Mouse (Mus musculus): ENCODE data around the gene Dtd1. TPM values are rescaled to one million over a fixed set of nuclear protein-coding genes. Genes with fewer than 3 reads are reported as not detected.

Gene Dtd1
- polyA plus RNA-seq, 1 experiment from 2014 or later: 50.0 TPM

DNA sequence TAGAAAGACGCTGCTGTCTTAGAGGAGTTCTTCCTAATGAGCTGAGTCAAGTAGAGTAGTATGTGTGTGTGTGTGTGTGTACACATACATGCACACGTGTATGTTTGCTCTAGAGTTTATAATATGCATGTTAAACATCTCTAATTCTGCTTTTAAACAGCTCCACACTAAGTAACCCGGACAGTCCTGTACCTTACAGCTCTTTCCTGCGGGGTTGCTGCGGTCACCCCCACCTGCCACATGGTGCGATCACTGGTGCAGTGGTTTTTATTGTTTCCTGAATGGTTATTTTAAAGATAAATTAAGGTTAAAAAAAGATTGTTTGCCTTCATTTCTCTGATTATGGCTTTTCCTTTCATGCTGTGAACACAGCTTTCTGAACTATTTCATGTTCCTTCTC, 153.9 kb downstream of the Dtd1 start:
- no peak for ATAC-seq
- Histone ChIP-seq H3K9me3 (replicated peaks) (no peaks in the 10 kb centered on the region), H3K4me3 (no peak overlapping the region), H3K9ac (no peak overlapping the region), H3K4me2 (no peak overlapping the region), H3K27me3 (no peaks in the 10 kb centered on the region), H3K36me3 (ENCODE audit: poor library complexity, severe bottlenecking) (no peaks in the 10 kb centered on the region), H3K4me1 (no peaks in the 10 kb centered on the region), H3K27ac (no peak overlapping the region)
- 90% methylated on average over 6 of the region's 6 CpGs for WGBS

DNA sequence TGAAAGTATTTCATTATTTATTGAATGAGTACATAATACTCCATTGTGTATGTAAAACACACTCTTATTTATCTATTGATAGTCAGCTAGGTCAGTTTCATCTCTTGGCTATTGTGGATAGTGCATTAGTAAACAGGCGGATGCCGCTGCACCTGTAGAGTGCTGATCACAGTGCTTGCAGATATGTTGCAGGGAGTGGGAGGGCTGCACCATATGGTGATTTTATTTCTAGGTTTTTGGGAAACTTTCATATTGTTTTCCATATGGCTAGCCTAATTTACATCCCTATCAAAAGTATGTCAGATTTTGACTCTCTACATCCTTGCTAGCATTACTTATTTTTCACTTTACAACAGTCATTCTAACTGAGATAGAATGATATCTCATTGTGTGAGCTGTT, 155.3 kb downstream of the Dtd1 start:
- Histone ChIP-seq H3K4me1 (no peaks in the 10 kb centered on the region), H3K4me3 (no peak overlapping the region), H3K4me2 (no peak overlapping the region), H3K27ac (no peak overlapping the region), H3K27me3 (no peaks in the 10 kb centered on the region), H3K9me3 (replicated peaks) (no peaks in the 10 kb centered on the region), H3K9ac (no peak overlapping the region), H3K36me3 (ENCODE audit: poor library complexity, severe bottlenecking) (no peaks in the 10 kb centered on the region)
- WGBS: 95% methylated on average over 2 of the region's 2 CpGs
- ATAC-seq: no peak

DNA sequence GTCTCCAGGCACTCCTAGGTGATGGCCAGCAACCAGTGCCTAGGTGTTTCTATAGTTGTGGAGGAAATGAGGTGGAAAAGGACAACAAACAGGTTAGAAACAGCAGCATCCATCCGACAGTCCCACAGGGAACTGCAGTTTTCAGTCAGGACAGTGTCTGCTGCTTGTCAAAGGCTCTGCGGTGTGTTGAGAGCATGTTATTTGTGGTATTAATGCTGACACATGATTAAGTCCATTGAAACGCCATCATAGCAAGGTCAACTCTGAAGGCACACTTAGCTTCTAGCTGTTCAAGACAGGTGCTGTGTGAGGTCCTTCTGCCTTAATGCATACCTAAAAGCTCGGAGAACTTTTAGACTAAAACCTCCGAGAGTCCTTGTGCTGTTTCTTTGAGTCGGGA, 161.0 kb downstream of the Dtd1 start:
- 93% methylated on average over 6 of the region's 6 CpGs for WGBS
- no peaks in the 10 kb centered on the region for H3K4me1 ChIP-seq
- no peaks in the 10 kb centered on the region for H3K36me3 ChIP-seq (ENCODE audit: poor library complexity, severe bottlenecking)
- H3K4me2 ChIP-seq: no peak overlapping the region
- no peak overlapping the region for H3K27ac ChIP-seq
- H3K9me3 ChIP-seq (replicated peaks): no peaks in the 10 kb centered on the region
- no peak overlapping the region for H3K9ac ChIP-seq
- H3K27me3 ChIP-seq: no peaks in the 10 kb centered on the region
- no peak overlapping the region for H3K4me3 ChIP-seq
- ATAC-seq: no peak

DNA sequence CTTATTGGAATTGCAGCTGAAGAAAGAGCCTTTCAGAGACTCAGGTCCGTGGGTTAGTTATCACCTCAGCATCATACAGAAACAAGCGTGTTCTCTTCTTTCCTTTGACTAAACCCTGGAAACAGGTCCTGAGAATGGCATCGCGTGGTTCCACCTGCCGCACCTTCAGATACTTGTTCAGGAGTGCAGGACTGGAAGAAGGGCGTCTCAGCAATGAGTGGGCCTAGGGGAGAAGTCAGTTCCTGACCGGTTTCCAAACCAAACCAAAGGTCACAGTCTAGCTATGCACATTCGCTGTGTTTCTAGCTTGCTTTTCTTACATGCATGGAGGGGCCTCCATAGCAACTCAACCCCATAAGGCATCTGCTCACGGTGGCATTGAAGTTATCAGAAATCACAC, 164.0 kb downstream of the Dtd1 start:
- no peak overlapping the region for H3K4me2 ChIP-seq
- ATAC-seq: no peak
- H3K36me3 ChIP-seq (ENCODE audit: poor library complexity, severe bottlenecking): no peaks in the 10 kb centered on the region
- H3K4me3 ChIP-seq: no peak overlapping the region
- no peak overlapping the region for H3K9ac ChIP-seq
- WGBS: 78% methylated on average over 9 of the region's 9 CpGs
- peaks cover 7% of the 10 kb centered on the region for H3K9me3 ChIP-seq (replicated peaks)
- no peak overlapping the region for H3K27ac ChIP-seq
- H3K4me1 ChIP-seq: no peaks in the 10 kb centered on the region
- H3K27me3 ChIP-seq: no peaks in the 10 kb centered on the region

DNA sequence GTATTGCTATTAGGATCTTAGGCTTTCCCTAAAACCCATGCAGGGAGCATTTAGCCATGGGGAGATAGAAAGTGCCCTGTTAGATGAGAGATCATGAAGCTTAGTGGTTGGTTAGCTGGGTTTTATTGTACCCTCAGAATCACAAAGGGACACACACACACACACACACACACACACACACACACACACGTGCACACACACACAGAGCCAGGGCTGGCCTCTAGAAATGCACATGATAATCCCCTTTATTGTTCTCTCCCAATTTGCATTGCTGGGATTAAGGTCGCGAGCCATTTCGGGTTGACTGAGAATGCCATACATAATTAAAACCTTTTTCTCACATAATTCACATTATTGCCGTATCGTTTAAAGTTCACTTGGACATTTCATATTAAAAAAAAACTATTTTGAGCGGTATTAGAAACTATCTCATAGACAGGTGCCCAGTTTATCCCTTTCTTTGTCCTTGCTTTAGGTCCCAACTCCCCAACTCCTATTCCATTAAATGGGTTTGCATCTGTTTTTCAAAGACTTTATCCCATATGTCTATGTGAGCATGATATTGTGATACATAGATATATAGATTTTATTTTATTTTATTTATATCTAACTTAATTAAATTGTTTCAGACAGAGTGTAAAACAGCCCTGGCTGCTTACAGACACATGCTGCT, 164.6 kb downstream of the Dtd1 start:
- H3K4me1 ChIP-seq: peaks cover under 1% of the 10 kb centered on the region; the same call in 1 of the 2 replicates
- H3K4me2 ChIP-seq: no peak overlapping the region
- H3K27me3 ChIP-seq: no peaks in the 10 kb centered on the region
- no peak overlapping the region for H3K4me3 ChIP-seq
- peaks cover 7% of the 10 kb centered on the region for H3K9me3 ChIP-seq (replicated peaks)
- no peaks in the 10 kb centered on the region for H3K36me3 ChIP-seq (ENCODE audit: poor library complexity, severe bottlenecking)
- H3K9ac ChIP-seq: no peak overlapping the region
- H3K27ac ChIP-seq: no peak overlapping the region
- 27% methylated on average over 7 of the region's 7 CpGs for WGBS
- ATAC-seq: no peak

DNA sequence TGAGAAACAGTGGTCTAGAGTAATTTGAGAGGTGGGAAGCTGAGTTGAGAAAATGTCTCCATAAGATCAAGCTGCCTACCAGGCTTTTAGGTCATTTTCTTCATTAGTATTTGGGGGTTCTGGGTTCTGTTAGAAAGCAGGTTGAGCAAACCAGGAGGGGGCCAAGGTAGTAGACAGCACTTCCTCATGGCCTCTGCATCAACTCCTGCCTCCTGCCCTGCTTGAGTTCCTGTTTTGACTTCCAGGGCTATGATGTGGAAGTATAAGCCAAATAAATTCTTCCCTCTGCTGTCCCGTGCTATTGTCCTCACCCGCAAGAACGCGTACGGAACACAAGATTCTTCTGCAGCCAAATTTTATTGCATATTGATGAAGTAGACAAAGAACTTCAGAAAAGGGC, 165.5 kb downstream of the Dtd1 start:
- no peak overlapping the region for H3K4me2 ChIP-seq
- WGBS: 86% methylated on average over 5 of the region's 5 CpGs
- H3K4me3 ChIP-seq: no peak overlapping the region
- peaks cover 7% of the 10 kb centered on the region for H3K9me3 ChIP-seq (replicated peaks)
- no peak overlapping the region for H3K27ac ChIP-seq
- no peak overlapping the region for H3K9ac ChIP-seq
- H3K27me3 ChIP-seq: no peaks in the 10 kb centered on the region
- ATAC-seq: no peak
- no peaks in the 10 kb centered on the region for H3K36me3 ChIP-seq (ENCODE audit: poor library complexity, severe bottlenecking)
- peaks cover 6% of the 10 kb centered on the region; the same call in 1 of the 2 replicates for H3K4me1 ChIP-seq

DNA sequence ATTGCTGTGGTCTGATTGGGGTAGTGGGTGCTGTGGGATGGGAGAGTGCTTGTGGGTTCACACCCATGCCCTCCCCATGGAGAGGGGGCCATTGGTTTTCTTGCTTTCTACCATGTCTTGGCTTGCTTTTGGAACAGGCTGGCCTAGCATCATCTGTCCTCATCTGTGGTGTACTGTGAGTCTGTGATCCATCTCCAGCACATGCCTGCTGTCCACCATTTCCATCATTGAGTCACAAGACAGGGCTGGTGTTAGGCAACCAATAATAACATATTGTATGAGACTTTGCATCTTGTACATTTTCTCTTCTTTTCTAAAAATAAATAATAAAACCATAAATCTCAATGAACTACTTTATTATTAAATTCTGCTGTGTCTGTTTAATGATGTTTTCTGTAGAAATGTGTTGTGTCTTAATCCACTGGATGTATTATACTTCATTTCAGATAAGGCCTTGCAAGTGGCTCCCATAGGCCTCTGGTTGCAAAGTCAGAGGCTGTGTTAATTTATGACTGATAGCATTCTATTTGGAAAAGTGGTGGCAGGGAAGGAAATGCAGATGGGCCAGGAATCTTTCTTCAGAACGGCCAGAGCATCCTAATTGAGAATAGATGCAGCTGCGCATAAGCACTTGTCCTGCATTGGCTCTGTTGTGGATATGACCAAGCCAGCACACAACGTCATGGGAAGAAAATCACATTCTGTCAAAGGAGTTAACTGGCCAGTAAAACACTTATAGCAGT, 168.8 kb downstream of the Dtd1 start:
- Histone ChIP-seq H3K27me3 (no peaks in the 10 kb centered on the region), H3K36me3 (ENCODE audit: poor library complexity, severe bottlenecking) (no peaks in the 10 kb centered on the region), H3K4me2 (no peak overlapping the region), H3K4me3 (no peak overlapping the region), H3K27ac (no peak overlapping the region), H3K4me1 (peaks cover 6% of the 10 kb centered on the region; the same call in 1 of the 2 replicates), H3K9ac (no peak overlapping the region), H3K9me3 (replicated peaks) (peaks cover 7% of the 10 kb centered on the region)
- 79% methylated on average over 3 of the region's 3 CpGs for WGBS
- ATAC-seq: no peak

DNA sequence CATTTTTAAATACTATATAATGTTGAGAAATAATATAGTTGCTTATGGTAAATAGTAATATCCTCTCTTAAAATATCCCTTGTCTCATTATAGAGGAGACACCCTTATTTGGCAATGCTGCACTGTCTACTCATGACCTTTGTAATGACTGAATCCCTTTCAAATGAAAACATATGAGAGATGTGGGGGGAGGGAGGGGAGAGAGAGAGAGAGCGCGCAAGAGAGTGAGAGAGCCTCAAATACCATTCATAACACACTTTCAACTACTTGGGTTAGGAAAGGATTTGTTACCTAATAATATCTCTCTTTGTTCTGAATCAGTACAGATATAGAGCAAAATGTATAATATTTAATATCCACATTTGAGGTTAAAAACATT, 169.4 kb downstream of the Dtd1 start:
- Histone ChIP-seq H3K27me3 (no peaks in the 10 kb centered on the region), H3K4me1 (peaks cover 6% of the 10 kb centered on the region; the same call in 1 of the 2 replicates), H3K4me2 (no peak overlapping the region), H3K36me3 (ENCODE audit: poor library complexity, severe bottlenecking) (no peaks in the 10 kb centered on the region), H3K9ac (no peak overlapping the region), H3K9me3 (replicated peaks) (peaks cover 7% of the 10 kb centered on the region), H3K27ac (peak overlapping the region; percentile 7; the same call in 1 of the 2 replicates), H3K4me3 (no peak overlapping the region)
- no peak for ATAC-seq
- WGBS: 76% methylated on average over 2 of the region's 2 CpGs

DNA sequence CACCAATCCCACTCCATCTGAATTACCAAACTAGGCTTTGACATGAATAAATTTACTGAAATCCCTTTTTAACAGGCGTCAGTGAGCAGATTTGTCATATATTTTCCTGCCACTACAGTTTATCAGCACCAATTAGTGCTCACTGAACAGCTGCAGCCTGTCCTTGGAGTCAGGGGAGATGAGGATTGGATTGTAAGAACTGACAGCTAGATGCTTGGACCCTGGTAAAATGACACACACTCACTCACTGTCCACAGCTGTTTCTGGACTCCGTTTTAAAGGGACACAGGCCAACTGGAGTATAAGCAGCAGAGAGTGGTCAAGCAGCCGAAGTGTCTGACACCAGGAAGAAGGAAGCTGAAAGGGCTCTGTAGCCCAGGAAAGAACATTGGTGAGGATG, 169.9 kb downstream of the Dtd1 start:
- 52% methylated on average over 3 of the region's 3 CpGs for WGBS
- Histone ChIP-seq H3K4me1 (peaks cover 6% of the 10 kb centered on the region; the same call in 1 of the 2 replicates), H3K9ac (no peak overlapping the region), H3K27me3 (no peaks in the 10 kb centered on the region), H3K36me3 (ENCODE audit: poor library complexity, severe bottlenecking) (no peaks in the 10 kb centered on the region), H3K9me3 (replicated peaks) (peaks cover 7% of the 10 kb centered on the region), H3K27ac (peak overlapping the region; percentile 7; the same call in 1 of the 2 replicates), H3K4me2 (no peak overlapping the region), H3K4me3 (no peak overlapping the region)
- ATAC-seq: peak; percentile 59; the same call in 1 of the 2 replicates

DNA sequence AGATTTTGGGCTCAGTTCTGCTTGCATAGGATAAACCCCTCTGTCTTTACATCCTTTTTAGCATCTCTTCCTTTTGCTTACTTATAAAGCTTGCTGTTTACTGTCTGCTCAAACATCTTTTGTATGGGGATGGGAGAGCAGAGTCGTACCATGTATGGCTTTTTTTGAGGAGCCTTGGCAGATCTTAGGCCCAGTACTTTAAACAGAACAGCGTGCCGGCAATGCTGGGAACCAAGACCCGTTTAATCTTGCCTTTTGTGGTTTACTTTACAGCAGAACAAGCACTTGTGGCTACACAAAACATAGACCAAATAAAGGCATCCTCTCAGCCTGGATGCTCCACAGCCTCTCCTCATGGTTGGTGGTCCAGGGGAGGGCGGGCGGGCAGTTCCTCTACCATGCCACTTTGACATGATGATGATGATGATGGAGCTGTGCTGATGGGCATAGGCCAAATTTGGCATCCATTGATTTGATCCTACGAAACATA, 170.8 kb downstream of the Dtd1 start:
- Histone ChIP-seq H3K9ac (no peak overlapping the region), H3K4me1 (peaks cover 6% of the 10 kb centered on the region; the same call in 1 of the 2 replicates), H3K27me3 (no peaks in the 10 kb centered on the region), H3K4me3 (no peak overlapping the region), H3K36me3 (ENCODE audit: poor library complexity, severe bottlenecking) (no peaks in the 10 kb centered on the region), H3K4me2 (no peak overlapping the region), H3K27ac (no peak overlapping the region), H3K9me3 (replicated peaks) (peaks cover 7% of the 10 kb centered on the region)
- 84% methylated on average over 7 of the region's 7 CpGs for WGBS
- no peak for ATAC-seq

DNA sequence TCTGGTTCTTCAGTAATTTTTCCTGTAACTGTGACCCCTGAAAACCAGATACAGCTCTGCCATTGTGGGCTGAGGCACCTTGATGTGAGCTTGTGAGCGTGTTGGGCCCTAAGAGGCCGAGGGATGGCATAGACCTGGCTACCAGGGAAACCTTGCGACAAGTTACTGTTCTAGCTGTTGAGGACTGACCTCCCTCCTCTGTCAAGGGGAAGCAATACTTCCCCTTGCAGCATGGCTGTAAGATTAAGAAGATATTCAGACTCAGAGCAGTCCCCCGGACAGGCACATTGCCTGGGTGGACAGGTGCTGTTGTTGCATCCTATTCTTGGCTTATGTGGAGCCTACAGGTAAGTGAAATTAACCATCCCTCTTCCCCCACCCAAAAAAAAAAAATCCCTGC, 172.1 kb downstream of the Dtd1 start:
- 0 out of 2 replicates have a peak, but pooled peaks cover under 1% of the 10 kb centered on the region for H3K9me3 ChIP-seq (replicated peaks)
- no peak overlapping the region for H3K4me3 ChIP-seq
- no peaks in the 10 kb centered on the region for H3K27me3 ChIP-seq
- H3K4me2 ChIP-seq: no peak overlapping the region
- 84% methylated on average over 4 of the region's 4 CpGs for WGBS
- H3K36me3 ChIP-seq (ENCODE audit: poor library complexity, severe bottlenecking): no peaks in the 10 kb centered on the region
- peaks cover 6% of the 10 kb centered on the region; the same call in 1 of the 2 replicates for H3K4me1 ChIP-seq
- no peak overlapping the region for H3K9ac ChIP-seq
- ATAC-seq: no peak
- H3K27ac ChIP-seq: no peak overlapping the region

DNA sequence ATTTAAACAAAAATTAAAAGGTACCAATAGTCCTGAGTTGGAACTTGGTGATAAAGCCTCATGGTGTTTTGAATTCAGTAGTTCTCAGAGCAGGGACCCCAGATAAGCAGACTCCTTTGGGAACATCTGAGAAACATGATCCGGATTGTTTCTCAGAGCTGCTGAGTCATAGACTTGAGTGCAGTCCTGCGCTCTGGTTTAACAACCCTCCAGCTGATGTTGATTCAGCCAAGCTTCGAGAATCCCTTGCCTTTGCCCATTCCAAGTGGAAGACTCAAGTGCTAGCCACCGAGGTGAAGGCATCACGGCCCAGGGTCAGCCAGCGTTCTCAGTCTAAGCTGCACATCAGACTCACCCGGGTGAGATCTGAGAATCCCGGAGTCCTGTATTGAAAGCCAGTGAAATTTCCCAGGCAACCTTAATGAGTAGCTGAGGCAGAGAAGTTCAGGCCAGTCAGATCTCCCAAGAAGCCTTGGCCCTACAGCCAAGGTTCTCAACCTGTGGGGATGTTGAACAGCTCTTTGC, 175.0 kb downstream of the Dtd1 start:
- Histone ChIP-seq H3K9me3 (replicated peaks) (no peaks in the 10 kb centered on the region), H3K36me3 (ENCODE audit: poor library complexity, severe bottlenecking) (no peaks in the 10 kb centered on the region), H3K4me3 (no peak overlapping the region), H3K27ac (no peak overlapping the region), H3K27me3 (no peaks in the 10 kb centered on the region), H3K4me1 (peaks cover under 1% of the 10 kb centered on the region; the same call in 1 of the 2 replicates), H3K4me2 (no peak overlapping the region), H3K9ac (no peak overlapping the region)
- ATAC-seq: no peak
- 92% methylated on average over 8 of the region's 8 CpGs for WGBS
